Mouse (Mus musculus) right cerebral cortex, adult 2 months (tissue): ENCODE measurements around the gene Gm30191.
A peak's percentile ranks its signal among the peaks of the same experiment; 100 is the strongest.
"Not testable (repeated sequence)": the region's sequence is repeated elsewhere in the genome, so short reads cannot be mapped to it uniquely, and the experiment has no call there.

Source experiments
- DNase-seq, 2 experiments: peaks; one replicate each; pipeline ENCODE4 v3.0.0; 2021 to 2022; ENCODE audit warnings: low spot score in 2 of 2

Gene Gm30191

GRCm38 (mm10) chr4:134287168-134287564 is 40.4 kb downstream of the Gm30191 start:
- peak; percentile 92 to 94 for DNase-seq

GRCm38 (mm10) chr4:134287575-134288025 is 40.9 kb downstream of the Gm30191 start, which contains the start of gene Pdik1l:
Gene Pdik1l (minus strand): TSS chr4:134287895.
- DNase-seq, result peak; percentile 66 to 72

GRCm38 (mm10) chr4:134288397-134289256 is 41.9 kb downstream of the Gm30191 start:
- no peak for DNase-seq

GRCm38 (mm10) chr4:134292067-134292466 is 45.3 kb downstream of the Gm30191 start:
- peak; percentile 68 to 72 for DNase-seq

GRCm38 (mm10) chr4:134293061-134293691 is 46.4 kb downstream of the Gm30191 start:
- DNase-seq, result no peak

DNA sequence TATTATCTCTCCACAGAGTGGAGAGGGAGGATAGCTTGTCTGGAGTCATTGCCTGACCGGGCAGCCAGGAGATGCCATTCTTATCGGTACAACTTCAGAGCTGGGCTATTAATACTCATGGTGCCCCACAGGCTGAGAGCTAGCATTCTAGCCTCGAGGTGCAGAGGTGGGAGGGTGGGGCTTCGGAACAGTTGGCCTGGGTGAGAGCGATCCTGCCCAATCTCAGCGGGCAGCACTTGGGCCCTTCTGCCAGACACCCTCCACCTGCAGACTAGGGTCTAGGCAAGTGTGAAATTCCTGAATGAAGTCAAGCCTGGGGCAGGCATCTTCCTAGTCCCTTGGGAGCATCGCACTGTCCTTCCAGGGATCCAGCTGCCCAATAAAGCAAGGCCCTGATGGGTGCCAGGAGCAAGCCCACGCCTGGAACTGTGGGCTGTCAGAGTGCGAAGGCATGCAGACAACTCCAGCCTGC is 47.0 kb downstream of the Gm30191 start:
- no peak for DNase-seq

DNA sequence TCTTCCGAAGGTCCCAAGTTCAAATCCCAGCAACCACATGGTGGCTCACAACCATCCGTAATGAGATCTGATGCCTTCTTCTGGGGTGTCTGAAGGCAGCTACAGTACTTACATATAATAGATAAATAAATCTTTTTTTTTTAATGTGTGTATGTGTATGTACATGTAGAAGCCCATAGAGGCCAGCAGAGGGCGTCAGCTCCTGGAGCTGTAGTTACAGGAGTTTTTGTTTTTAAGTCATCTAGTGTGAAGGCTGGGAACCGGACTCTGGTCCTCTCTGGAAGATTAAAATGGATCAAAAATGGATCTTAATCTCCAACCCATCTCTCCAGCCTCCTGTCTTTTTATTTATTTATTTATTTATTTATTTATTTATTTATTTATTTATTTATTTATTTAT is 49.4 kb downstream of the Gm30191 start:
- not testable (repeated sequence) for DNase-seq

- no peak for DNase-seq
Measured at GRCm38 (mm10) chr4:134296523-134296922, 49.8 kb downstream of the Gm30191 start.

DNA sequence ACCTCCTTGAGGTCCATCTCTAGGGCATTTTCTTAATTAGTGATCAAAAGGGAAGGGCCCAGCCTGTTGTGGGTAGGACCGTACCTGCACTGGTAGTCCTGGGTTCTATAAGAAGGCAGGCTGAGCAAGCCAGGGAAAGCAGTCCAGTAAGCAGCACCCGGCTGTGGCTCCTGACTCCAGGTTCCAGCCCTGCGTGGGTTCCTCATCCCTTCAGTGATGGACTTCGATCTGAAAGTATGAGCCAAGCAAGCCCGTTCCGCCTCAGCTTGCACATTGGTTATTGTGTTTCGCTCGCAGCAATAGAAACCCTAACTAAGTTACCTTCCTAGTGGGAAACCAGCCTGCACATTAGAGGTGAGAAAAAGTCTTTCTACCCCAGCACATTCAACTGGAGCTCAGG is 50.6 kb downstream of the Gm30191 start:
- no peak for DNase-seq

GRCm38 (mm10) chr4:134298626-134299497 is 52.1 kb downstream of the Gm30191 start:
- no peak for DNase-seq

GRCm38 (mm10) chr4:134299498-134299810 is 52.7 kb downstream of the Gm30191 start:
- DNase-seq, result no peak
